Mouse (Mus musculus) liver, adult (tissue): ENCODE results near the gene Sh3bp2.

Source experiments
- GATA4 ChIP-seq: IDR thresholded peaks from 2 replicates; pipeline ENCODE4 v1.6.1; 2014; ENCODE audit warnings: mild to moderate bottlenecking, low read length; ENCODE audit not compliant: insufficient replicate concordance

The Sh3bp2 gene

GRCm38 (mm10) chr5:34538527-34538926, 12.9 kb downstream of the Sh3bp2 start:
- no peak for TF ChIP-seq GATA4

GRCm38 (mm10) chr5:34539121-34539520, 13.5 kb downstream of the Sh3bp2 start:
- no peak for TF ChIP-seq GATA4

- no peak for TF ChIP-seq GATA4
Observed at GRCm38 (mm10) chr5:34542166-34542565, 16.5 kb downstream of the Sh3bp2 start.

- no peak for TF ChIP-seq GATA4
Observed at GRCm38 (mm10) chr5:34543114-34543513, 17.5 kb downstream of the Sh3bp2 start.

DNA sequence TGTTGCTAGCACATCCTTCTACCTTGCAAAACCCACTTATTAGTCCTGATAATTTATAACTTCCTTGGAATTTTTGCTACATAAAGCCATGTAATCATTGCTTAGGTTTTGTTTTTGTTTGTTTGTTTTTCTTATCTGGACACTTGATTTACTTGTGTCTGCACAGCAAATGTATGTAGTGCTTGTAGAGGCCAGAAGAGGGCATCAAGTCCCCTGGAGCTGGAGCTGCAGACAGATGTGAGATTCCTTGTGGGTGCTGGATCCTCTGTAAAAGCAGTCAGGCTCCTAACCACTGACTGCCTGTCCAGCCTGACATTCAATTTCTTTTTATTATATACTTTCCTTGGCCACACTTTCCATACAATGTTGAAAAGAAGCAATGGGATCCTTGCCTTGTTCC, 21.8 kb downstream of the Sh3bp2 start:
- TF ChIP-seq GATA4, result no peak

DNA sequence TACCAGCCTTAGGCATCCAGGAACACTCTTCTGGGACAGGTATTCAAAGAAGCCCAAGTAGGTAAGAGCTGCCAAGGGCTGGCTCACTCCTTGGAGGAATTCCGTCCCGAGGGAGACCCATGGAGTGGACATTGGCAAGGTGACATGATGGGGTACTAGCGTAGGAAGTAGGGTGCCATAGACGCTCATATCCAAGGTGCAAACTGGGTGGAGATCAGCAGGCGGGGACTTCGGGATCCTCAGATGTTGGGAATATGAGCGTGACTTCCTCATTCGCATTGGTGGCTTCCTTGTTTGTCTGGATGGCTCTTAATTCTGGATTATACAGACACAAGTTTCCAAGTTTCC, 23.5 kb downstream of the Sh3bp2 start:
- TF ChIP-seq GATA4, result no peak

GRCm38 (mm10) chr5:34549483-34550221, 24.0 kb downstream of the Sh3bp2 start:
- no peak for TF ChIP-seq GATA4

DNA sequence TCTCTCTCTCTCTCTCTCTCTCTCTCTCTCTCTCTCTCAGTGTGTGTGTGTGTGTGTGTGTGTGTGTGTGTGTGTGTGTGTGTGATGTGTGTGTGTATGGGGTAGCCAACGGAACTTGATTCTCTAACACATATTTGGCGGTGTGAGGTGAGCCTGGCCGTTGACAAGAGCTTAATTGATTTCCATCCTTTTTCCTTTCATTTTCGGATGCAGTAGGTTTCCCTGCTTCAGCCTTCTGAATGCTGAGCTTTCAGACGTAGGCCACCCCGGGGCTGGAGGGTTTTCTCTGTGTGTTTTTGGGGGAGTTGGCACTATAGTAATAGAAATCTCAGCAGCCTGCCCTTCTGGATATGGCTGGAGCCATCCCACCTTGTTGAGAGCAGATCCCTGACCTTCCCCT, 24.6 kb downstream of the Sh3bp2 start:
- TF ChIP-seq GATA4, result no peak

- no peak for TF ChIP-seq GATA4
Observed at GRCm38 (mm10) chr5:34551821-34552220, 26.2 kb downstream of the Sh3bp2 start.

DNA sequence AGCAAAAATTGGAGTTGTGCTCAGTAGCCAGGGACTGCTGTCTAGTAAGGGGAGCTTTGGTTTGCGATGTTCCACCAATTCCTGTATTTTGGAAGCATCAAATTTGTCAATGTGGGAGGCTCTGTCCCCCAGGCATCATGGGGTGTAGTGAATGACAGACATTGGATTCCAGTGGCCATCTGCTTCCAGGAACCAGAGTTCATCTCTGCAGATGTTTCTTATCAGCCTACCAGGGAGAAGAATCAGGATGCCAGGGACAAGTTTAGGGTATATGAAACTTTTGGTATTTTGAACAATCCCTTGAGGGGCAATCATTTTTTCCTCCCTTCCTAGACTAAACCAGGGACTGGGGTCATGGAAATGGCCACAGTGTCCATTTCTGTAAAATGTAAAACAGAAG, 38.2 kb downstream of the Sh3bp2 start:
- no peak for TF ChIP-seq GATA4

- no peak for TF ChIP-seq GATA4
Observed at GRCm38 (mm10) chr5:34564291-34564690, 38.7 kb downstream of the Sh3bp2 start.

- no peak for TF ChIP-seq GATA4
Observed at GRCm38 (mm10) chr5:34565545-34566283, 40.1 kb downstream of the Sh3bp2 start.

GRCm38 (mm10) chr5:34571551-34571950, 45.9 kb downstream of the Sh3bp2 start:
- no peak for TF ChIP-seq GATA4

GRCm38 (mm10) chr5:34573268-34574221, 47.9 kb downstream of the Sh3bp2 start, which contains the start of gene Add1:
Gene Add1, plus strand, starts transcription at chr5:34573664.
- TF ChIP-seq GATA4, result no peak; the same call in 1 of the 2 replicates

- no peak for TF ChIP-seq GATA4
Observed at GRCm38 (mm10) chr5:34574721-34575120, 49.1 kb downstream of the Sh3bp2 start.
